Mouse (Mus musculus): ENCODE results near the gene Sh3gl3.
"Not testable (repeated sequence)": the region's sequence is repeated elsewhere in the genome, so short reads cannot be mapped to it uniquely, and the experiment has no call there.

Sh3gl3 gene

DNA sequence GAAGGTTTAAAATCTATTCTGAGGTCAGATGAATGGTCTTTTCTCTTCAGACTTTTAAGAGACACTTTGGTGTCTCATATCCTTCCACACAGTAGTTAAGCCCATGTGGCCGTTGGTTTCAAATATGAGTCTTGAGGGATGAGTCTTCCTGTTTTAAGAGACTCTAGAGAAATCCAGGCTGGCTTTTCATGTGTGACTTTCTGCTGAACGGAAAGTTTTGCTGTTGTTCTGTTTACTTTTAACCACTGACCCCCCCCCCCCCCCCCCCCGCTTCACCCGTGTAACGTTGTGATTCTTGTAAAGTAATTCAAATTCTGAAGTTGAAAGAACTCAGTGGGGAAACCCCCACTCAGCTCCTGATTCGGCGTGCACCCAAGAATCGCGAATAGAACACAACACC lies 61.8 kb downstream of the Sh3gl3 start:
- DNase-seq (ENCODE audit: low read depth, low spot score) = no peak

DNA sequence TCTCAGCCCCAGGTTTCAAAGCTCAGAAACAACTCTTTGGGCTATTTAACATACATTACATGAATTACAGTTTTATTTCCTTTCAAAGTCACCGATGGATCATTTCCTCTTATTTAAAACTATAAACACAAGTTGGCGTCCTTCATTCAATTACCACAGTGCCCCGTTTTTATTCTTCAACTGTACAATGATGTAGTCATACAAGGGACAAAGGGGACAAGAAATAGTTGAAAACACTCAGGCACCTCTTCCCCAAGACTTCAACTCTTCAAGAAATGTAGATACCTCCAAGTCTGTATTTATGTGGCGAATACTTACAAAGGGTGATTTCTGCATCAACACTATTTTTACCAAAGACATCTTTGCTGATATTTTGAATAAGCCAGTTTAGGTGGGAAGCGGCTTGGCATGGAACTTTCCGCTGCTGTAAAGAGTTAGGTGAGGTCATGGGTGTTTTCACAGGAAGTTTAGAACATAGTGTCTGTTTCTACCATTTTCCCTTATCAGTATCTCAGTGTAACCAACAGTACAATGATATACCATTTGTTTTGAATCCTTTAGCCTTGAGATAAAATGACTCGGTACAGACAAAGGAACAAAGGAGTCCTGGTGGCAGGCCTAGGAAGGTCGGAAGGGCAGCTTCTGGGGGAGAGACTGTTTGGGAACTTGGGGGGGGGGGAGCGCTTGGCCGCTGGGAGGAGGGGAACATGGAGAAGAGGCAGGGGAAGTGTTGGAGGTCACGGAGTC lies 62.7 kb downstream of the Sh3gl3 start:
- DNase-seq (ENCODE audit: low read depth, low spot score) = no peak

- DNase-seq (ENCODE audit: low read depth, low spot score) = no peak
Measured at GRCm38 (mm10) chr7:82236899-82237162, 63.2 kb downstream of the Sh3gl3 start.

GRCm38 (mm10) chr7:82240424-82241240 lies 67.0 kb downstream of the Sh3gl3 start:
- no peak for DNase-seq (ENCODE audit: low read depth, low spot score)

DNA sequence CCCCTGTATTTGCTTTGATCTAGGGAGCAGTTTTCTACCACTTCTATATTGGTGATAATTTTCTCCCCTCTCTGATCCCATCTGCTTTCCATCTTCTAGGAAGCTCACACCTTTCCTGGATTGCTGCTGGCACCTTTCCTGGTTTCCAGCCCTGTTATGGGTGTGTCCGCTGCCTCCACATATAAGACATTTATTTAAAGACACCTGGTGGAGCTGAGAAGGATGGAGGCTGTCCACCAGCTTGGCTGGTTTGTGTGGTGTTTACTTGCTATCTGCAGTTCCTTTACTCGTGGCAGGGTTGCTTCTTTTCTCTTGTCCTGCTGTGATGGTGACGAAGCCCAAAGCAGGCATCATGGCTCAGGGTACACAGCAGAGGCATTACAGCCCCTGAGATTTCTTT lies 71.1 kb downstream of the Sh3gl3 start:
- DNase-seq (ENCODE audit: low read depth, low spot score) = no peak

DNA sequence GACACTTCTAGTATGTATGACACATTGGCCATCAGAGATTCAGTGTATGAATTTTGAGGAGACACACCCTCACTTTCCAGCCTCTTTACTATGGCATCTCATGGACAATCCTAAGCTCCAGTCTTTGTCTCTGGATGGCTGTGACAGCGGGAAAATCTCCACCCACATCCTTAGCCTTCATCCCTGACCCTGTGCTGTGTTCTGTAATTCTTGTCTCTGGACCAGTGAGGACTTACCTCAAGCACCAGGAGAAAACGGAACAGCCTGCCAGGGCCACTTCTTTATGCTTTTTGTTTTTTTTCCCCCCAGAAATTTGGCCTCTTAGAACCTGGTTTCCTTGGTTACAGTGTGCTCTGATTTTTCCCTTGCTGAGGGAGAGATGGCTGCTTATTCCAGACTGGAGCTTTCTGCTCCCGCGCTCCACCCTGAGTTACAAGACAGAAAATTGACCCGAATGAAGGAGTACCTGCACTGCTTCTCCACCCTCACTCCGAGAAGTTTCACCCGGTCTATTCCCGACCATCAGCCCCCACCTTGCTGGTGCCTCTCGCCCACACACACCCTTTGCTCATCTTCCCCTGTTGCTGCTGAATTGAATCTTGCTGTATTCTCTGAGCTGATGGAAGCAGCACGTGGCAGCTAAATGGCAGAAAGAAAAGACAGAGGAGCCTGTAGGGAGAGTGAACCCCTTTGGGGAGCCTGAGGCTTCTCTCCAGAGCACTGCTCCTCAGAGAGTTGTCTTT lies 75.5 kb downstream of the Sh3gl3 start:
- no peak for DNase-seq (ENCODE audit: low read depth, low spot score)

- no peak for DNase-seq (ENCODE audit: low read depth, low spot score)
Measured at GRCm38 (mm10) chr7:82253309-82253708, 79.7 kb downstream of the Sh3gl3 start.

DNA sequence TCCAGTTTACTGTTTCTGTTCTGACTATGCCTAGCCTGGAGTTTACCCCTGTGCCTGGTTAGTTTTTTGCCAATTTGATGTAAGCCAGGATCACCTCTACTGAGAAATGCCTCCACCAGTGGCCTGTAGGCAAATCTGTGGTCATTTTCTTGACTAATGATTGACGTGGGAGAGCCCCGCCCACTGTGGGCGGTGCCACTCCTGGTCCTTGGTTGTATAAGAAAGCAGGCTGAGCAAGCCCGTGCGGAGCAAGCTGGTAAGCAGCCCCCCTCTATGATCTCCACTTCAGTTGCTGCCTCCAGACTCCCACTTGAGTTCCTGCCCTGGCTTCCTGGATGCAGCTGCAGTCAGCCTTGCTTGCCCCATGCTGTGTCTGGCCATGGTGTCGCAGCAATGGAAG lies 83.3 kb downstream of the Sh3gl3 start:
- DNase-seq (ENCODE audit: low read depth, low spot score) = no peak

DNA sequence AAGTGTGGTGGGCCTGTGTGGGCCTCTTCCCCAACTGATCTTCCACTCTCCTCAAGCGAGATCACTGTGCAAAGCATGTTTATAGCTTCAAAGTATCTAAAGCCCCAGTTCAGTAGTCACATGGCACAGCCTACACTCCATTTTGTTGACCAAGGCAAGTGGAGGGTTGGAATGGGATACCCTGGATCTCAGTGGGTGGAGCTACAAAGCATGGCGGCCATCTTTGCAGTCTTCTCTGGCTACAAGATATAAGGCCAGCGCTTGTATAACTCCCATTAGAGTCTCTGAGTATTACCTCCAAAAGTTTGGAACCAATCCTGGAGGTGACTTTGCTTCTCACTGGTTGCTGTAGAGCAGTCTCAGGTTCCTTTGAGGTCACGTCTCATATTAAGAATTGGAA lies 83.9 kb downstream of the Sh3gl3 start:
- no peak for DNase-seq (ENCODE audit: low read depth, low spot score)

- DNase-seq (ENCODE audit: low read depth, low spot score) = no peak
Measured at GRCm38 (mm10) chr7:82260210-82260609, 86.6 kb downstream of the Sh3gl3 start.

DNA sequence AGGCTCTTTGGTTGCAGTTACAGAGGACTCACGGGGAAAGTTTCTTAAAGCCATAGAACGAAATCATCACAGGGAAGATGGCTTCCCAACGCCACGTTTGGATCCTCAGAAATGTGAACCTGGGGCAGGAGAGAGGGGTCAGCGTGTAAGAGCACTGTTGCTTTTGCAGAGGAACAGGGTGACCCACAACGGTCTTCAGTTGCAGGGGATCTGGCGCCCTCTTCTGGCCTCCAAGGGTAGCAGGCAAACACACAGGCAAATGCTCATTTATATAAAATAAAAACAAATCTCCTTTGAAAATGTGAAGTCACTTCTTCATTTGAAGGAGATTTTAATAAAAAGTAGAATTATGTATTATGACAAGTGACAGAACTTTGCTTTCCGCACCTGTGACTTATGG lies 89.5 kb downstream of the Sh3gl3 start:
- no peak for DNase-seq (ENCODE audit: low read depth, low spot score)

GRCm38 (mm10) chr7:82264119-82264518 lies 90.5 kb downstream of the Sh3gl3 start:
- no peak for DNase-seq (ENCODE audit: low read depth, low spot score)

DNA sequence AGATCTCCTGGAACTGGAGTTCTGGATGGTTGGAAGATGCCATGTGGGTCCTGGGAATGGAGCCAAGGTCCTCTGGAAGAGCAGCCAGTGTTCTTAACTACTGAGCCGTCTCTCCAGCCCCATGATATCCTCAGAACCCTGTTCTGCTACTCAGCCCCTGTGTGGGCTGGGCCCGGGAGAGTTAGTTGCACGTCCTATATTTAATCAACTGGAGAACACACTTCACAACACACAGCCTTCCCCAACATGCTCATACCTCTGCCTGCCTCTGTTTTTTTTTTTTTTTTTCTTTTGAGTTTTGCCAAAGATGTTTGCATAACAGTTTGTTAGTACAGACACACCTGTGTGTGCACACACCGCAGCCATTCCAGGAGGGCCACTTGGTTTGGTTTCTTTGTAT lies 91.7 kb downstream of the Sh3gl3 start:
- no peak for DNase-seq (ENCODE audit: low read depth, low spot score)

- DNase-seq (ENCODE audit: low read depth, low spot score) = no peak
Measured at GRCm38 (mm10) chr7:82269948-82270347, 96.3 kb downstream of the Sh3gl3 start.

- DNase-seq (ENCODE audit: low read depth, low spot score) = no peak
Measured at GRCm38 (mm10) chr7:82271742-82272141, 98.1 kb downstream of the Sh3gl3 start.

GRCm38 (mm10) chr7:82272875-82273274 lies 99.2 kb downstream of the Sh3gl3 start:
- DNase-seq (ENCODE audit: low read depth, low spot score) = not testable (repeated sequence)

- no peak for DNase-seq (ENCODE audit: low read depth, low spot score)
Measured at GRCm38 (mm10) chr7:82274011-82274709, 100.5 kb downstream of the Sh3gl3 start.

- no peak for DNase-seq (ENCODE audit: low read depth, low spot score)
Measured at GRCm38 (mm10) chr7:82274975-82275374, 101.3 kb downstream of the Sh3gl3 start.

GRCm38 (mm10) chr7:82275529-82276204 lies 102.0 kb downstream of the Sh3gl3 start:
- no peak for DNase-seq (ENCODE audit: low read depth, low spot score)

- no peak for DNase-seq (ENCODE audit: low read depth, low spot score)
Measured at GRCm38 (mm10) chr7:82282011-82282410, 108.4 kb downstream of the Sh3gl3 start.

- no peak for DNase-seq (ENCODE audit: low read depth, low spot score)
Measured at GRCm38 (mm10) chr7:82282464-82282863, 108.8 kb downstream of the Sh3gl3 start.

Measured in retina, adult 2 months (tissue).